Mouse (Mus musculus) heart, postnatal 0 days (tissue): ENCODE data around the gene Bcl6b.

ENCODE experiments used
- CTCF ChIP-seq: IDR thresholded peaks from 2 replicates; pipeline ENCODE4 v1.5.1; 2016; ENCODE audit warnings: antibody characterized with exemption, control low read depth, low read depth
- EP300 ChIP-seq: IDR thresholded peaks from 2 replicates; pipeline ENCODE4 v1.6.1; 2016; ENCODE audit warnings: antibody characterized with exemption, low read depth

- TF ChIP-seq CTCF (no peak), EP300 (no peak)
These were observed 37.4 kb downstream of the Bcl6b start for GRCm38 (mm10) chr11:70192157-70192556.
